8 mouse cellular contexts compared by ENCODE assay signal in the genomic region with DNA sequence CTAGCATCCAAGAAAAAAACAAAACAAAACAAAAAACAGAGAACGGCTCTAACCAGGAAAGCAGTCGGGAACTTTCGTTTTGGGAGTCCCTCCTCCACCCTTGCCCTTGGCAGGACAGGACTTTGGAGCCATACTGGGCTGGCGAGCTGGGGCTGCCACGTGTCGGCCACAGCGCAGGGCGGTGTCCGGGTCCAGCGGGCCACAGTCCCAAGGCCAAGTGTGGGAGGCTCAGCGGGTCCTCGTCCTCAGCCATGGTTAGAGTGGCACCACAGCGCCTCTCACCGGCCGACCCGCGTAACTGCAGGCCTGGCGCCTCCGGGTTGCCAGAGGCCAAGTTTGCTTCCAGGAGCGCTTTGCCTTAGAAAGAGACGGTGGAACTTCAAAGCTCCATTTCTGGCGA. TPM values are rescaled to one million over a fixed set of nuclear protein-coding genes. Genes with fewer than 3 reads are reported as not detected.
DNase-seq lines count a peak whose midpoint lies in the region; ATAC-seq lines count a peak whose summit lies in the region.

No protein-coding gene starts in this region.

- H3K9me3 ChIP-seq in hindbrain, embryonic 13.5 days: no peaks in the 10 kb centered on the region

- peaks cover 6% of the 10 kb centered on the region for H3K4me1 ChIP-seq in hindbrain, embryonic 13.5 days (replicated peaks)

- no peak overlapping the region for H3K4me3 ChIP-seq in hindbrain, embryonic 13.5 days

- DNase-seq in MN1 (ENCODE audit: low spot score): peak; percentile 86
- peak; percentile 74 for DNase-seq in cerebellum, adult 11-12 months
- DNase-seq in frontal cortex, postnatal 14 days (ENCODE audit: low spot score in 2 of 2): peak; percentile 26 to 53
- DNase-seq in layer of hippocampus, postnatal 36 days: peak; percentile 66 to 74
- peak; percentile 83 for DNase-seq in lung, postnatal 14 days
- DNase-seq in right cerebral cortex, postnatal 10 days (ENCODE audit: low spot score in 2 of 2): peak; percentile 69 to 71
- DNase-seq in urinary bladder, postnatal 14 days (ENCODE audit: low spot score): peak; percentile 84

- H3K9ac ChIP-seq in hindbrain, embryonic 13.5 days: no peak overlapping the region

- no peak for ATAC-seq in hindbrain, embryonic 13.5 days (ENCODE audit: low FRiP score)

- H3K27ac ChIP-seq in hindbrain, embryonic 13.5 days: no peak overlapping the region

- H3K4me2 ChIP-seq in hindbrain, embryonic 13.5 days: 0 out of 2 replicates have a peak overlapping the region, but pooled peaks have one; percentile 4

- no peaks in the 10 kb centered on the region for H3K36me3 ChIP-seq in hindbrain, embryonic 13.5 days

- H3K27me3 ChIP-seq in hindbrain, embryonic 13.5 days: peaks cover 4% of the 10 kb centered on the region; the same call in 1 of the 2 replicates

- WGBS in hindbrain, embryonic 13.5 days: 23% methylated on average over 22 of the region's 22 CpGs

RNA-seq across cellular contexts. Expression of gene Hhipl2, which starts 21.0 kb away (rescaled TPM):
- 0.25 and 0.94 TPM in 2 replicates for polyA plus RNA-seq in hindbrain, embryonic 13.5 days (2015; fragmentation: Nextera tagmentation; extraction: Ambion mirVana)
- total RNA-seq in layer of hippocampus, postnatal 36 days (2021): under 1 TPM; 0.15 to 0.20 TPM

RNA-seq across cellular contexts. Expression of gene Taf1a, which starts 50.3 kb away (rescaled TPM):
- polyA plus RNA-seq in hindbrain, embryonic 13.5 days (2015; fragmentation: Nextera tagmentation; extraction: Ambion mirVana): 16.3 and 17.4 TPM in 2 replicates
- 10 to 100 TPM; 17.2 to 21.2 TPM for total RNA-seq in layer of hippocampus, postnatal 36 days (2021)
